Mouse (Mus musculus): ENCODE results near the gene Eps8.

GRCm38 (mm10) chr6:137547555-137547954 lies 107.1 kb downstream of the Eps8 start:
- TF ChIP-seq CTCF (IDR thresholded peaks at IDR 0.05; ENCODE audit: borderline replicate concordance, insufficient read depth, low read depth, low read length): no peak
- no peak for TF ChIP-seq POLR2A (IDR thresholded peaks at IDR 0.05; ENCODE audit: borderline replicate concordance, insufficient read depth, low read length)
